Mouse (Mus musculus) neural tube, embryonic 11.5 days (tissue): ENCODE data around the gene Irf5. TPM values are rescaled to one million over a fixed set of nuclear protein-coding genes. Genes with fewer than 3 reads are reported as not detected.

Source experiments
- ATAC-seq: fragments of 200-750 bp; cut with Nextera tagmentation; 2 replicates; pipeline ENCODE4 v1.8.0; 2017; ENCODE audit warnings: moderate number of reproducible peaks, mild to moderate bottlenecking, moderate TSS enrichment, moderate library complexity; ENCODE audit not compliant: insufficient read depth, low FRiP score, low TSS enrichment
- DNase-seq: peaks from one replicate; pipeline ENCODE4 v3.0.0-alpha.2; 2015; ENCODE audit warnings: low spot score
- H3K27ac ChIP-seq: fragments of 300-500 bp; sonication (generic); 2 replicates; pipeline ENCODE4 v1.5.1; 2014; ENCODE audit warnings: low read depth, mild to moderate bottlenecking, low read length
- H3K27me3 ChIP-seq: fragments of 300-500 bp; sonication (generic); 2 replicates; pipeline ENCODE4 v1.6.1; 2014; ENCODE audit warnings: mild to moderate bottlenecking, low read length, mixed read lengths; ENCODE audit not compliant: control insufficient read depth, insufficient read depth
- H3K36me3 ChIP-seq: fragments of 300-500 bp; sonication (generic); 2 replicates; pipeline ENCODE4 v1.6.1; 2014; ENCODE audit warnings: mild to moderate bottlenecking, low read length, moderate library complexity, mixed read lengths; ENCODE audit not compliant: control insufficient read depth, insufficient read depth
- H3K4me1 ChIP-seq: fragments of 300-500 bp; sonication (generic); 2 replicates; pipeline ENCODE4 v1.6.1; 2014; ENCODE audit warnings: low read length, mixed read lengths; ENCODE audit not compliant: control insufficient read depth, insufficient read depth
- H3K4me2 ChIP-seq: fragments of 300-500 bp; sonication (generic); 2 replicates; pipeline ENCODE4 v1.6.1; 2014; ENCODE audit warnings: low read depth, mild to moderate bottlenecking, moderate library complexity
- H3K4me3 ChIP-seq: fragments of 300-500 bp; sonication (generic); 2 replicates; pipeline ENCODE4 v1.5.1; 2014; ENCODE audit warnings: low read depth, low read length
- H3K9ac ChIP-seq: fragments of 300-500 bp; sonication (generic); 2 replicates; pipeline ENCODE4 v1.6.1; 2014; ENCODE audit warnings: mild to moderate bottlenecking, low read length
- H3K9me3 ChIP-seq: fragments of 300-500 bp; sonication (generic); 2 replicates; pipeline ENCODE4 v1.6.1; 2016; ENCODE audit warnings: low read length; ENCODE audit not compliant: control insufficient read depth
- WGBS: fragments of 180-500 bp; shearing (Covaris S2); extraction: QIAGEN DNeasy Blood & Tissue Kit; methylation state at CpG from one replicate; pipeline ENCODE4 v1.1.7; 2014; 5-methylcytosine and 5-hydroxymethylcytosine counted together
- polyA plus RNA-seq: library from polyadenylated mRNA; unstranded; fragments of >200 nt; fragmentation: Nextera tagmentation; extraction: Ambion mirVana; gene quantifications from 2 replicates; pipeline ENCODE4 v1.2.1, GENCODE M21; 2014

The Irf5 gene
- polyA plus RNA-seq, 1 experiment from 2014 or later, result 2.2 TPM

DNA sequence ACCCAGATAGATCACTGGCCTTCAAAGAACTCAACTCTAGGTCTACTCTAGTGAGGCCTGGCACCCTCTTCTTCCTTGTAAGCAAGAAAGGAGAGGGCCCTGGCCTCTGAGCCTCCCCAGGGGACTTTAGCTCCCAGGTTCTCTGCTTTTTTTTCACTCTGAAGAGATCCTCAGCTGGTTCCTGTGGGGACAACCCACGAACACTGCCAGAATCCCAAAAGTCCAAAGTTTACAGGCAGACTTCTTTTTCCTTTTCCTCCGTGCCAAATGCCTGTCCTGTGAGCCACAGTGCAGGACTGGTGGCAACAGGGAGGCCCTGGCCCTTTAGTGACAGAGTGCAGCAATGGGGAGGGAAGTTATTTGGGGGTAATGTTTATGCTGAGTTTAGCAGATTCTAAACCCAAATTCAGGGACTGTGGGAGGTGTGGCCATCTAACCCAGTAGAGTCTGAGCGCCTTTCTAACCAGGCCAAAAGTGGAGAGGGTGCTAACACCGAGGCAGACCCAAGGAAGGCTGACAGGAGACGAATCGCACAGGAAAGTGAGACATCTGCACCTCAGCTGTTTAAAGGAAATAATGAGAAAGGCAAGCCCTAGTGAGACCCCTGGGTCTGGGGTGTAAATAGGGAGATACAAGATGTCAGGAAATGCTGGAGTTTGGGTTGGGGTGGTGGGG is 3.7 kb upstream of the Irf5 start:
- 77% methylated on average over 6 of the region's 6 CpGs for WGBS
- Histone ChIP-seq H3K27ac (no peak overlapping the region), H3K4me1 (peaks cover 7% of the 10 kb centered on the region; the same call in 1 of the 2 replicates), H3K27me3 (peaks cover 19% of the 10 kb centered on the region), H3K4me3 (no peak overlapping the region), H3K36me3 (no peaks in the 10 kb centered on the region), H3K4me2 (no peak overlapping the region), H3K9me3 (no peaks in the 10 kb centered on the region), H3K9ac (no peak overlapping the region)
- ATAC-seq (no peak), DNase-seq (no peak)

DNA sequence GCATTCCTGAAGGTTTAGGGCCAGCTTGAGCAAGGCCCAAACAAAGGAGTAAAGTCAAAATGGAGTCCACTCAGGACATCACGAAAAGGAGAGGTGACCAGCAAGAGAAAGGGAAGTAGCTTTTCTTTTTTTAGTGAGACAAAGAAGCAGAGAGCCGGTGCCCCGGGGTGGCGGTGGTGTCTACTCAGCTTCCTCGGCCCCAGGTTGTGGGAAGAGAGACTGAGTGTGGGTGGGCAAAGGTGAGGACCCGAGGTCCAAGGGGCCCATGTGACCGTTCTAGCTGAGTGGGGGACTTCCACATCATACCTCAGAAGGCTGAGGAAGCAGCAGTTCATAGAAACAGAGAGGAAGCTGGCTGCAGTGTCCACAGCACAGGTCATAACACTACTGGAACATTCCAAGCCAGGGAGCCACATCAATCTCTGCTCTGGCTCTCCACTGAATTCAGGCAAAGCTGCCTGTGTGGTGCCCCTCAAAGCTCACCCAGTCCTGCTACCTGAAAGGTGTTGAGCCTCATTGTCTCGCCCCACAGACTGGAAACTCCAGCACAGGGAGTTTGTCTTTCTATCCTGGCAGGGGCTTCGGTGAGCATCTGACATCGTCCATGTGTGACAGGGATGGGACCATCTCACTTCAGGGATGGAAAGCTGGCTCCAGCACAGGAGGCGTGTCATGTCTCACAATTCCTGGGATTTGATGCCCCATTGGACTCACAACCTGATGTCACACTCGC is 3.0 kb upstream of the Irf5 start:
- no peak overlapping the region for H3K27ac ChIP-seq
- no peak overlapping the region for H3K4me3 ChIP-seq
- no peaks in the 10 kb centered on the region for H3K9me3 ChIP-seq
- no peaks in the 10 kb centered on the region for H3K36me3 ChIP-seq
- no peak overlapping the region for H3K9ac ChIP-seq
- 85% methylated on average over 12 of the region's 12 CpGs for WGBS
- DNase-seq (no peak), ATAC-seq (no peak)
- H3K27me3 ChIP-seq, result peaks cover 26% of the 10 kb centered on the region
- peaks cover 7% of the 10 kb centered on the region; the same call in 1 of the 2 replicates for H3K4me1 ChIP-seq
- no peak overlapping the region for H3K4me2 ChIP-seq

- Histone ChIP-seq H3K27ac (no peak overlapping the region), H3K4me3 (no peak overlapping the region), H3K4me2 (no peak overlapping the region), H3K4me1 (peaks cover 7% of the 10 kb centered on the region; the same call in 1 of the 2 replicates), H3K9ac (no peak overlapping the region), H3K9me3 (no peaks in the 10 kb centered on the region), H3K27me3 (peaks cover 32% of the 10 kb centered on the region), H3K36me3 (no peaks in the 10 kb centered on the region)
- no peak for DNase-seq
- 78% methylated on average over 6 of the region's 6 CpGs for WGBS
- ATAC-seq, result no peak
These were observed 2.4 kb upstream of the Irf5 start for GRCm38 (mm10) chr6:29524034-29524489.

DNA sequence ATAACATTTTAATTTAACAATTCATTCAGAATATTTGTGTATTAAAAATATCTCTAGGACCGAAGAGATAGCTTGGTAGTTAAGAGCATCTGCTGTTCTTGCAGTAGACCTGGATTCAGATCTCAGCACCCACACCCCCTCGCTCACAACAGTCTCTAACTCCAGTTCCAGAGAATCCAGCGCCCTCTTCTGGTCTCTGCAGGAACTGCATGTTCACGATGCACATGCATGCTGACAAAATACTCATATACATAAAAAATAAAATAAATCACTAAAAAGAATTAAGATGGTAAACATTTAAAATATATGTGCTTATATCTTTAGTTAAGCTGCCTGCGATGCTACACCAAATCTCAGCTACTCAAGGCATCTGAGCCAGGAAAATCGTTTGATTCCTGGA is 1.2 kb upstream of the Irf5 start:
- H3K4me1 ChIP-seq, result peaks cover 7% of the 10 kb centered on the region; the same call in 1 of the 2 replicates
- H3K4me2 ChIP-seq, result no peak overlapping the region
- no peaks in the 10 kb centered on the region for H3K36me3 ChIP-seq
- no peak overlapping the region for H3K27ac ChIP-seq
- no peaks in the 10 kb centered on the region for H3K9me3 ChIP-seq
- H3K9ac ChIP-seq, result no peak overlapping the region
- H3K4me3 ChIP-seq, result no peak overlapping the region
- H3K27me3 ChIP-seq, result peaks cover 42% of the 10 kb centered on the region
- DNase-seq (no peak), ATAC-seq (no peak)
- 69% methylated on average over 6 of the region's 6 CpGs for WGBS

GRCm38 (mm10) chr6:29527361-29528164 is 1.1 kb downstream of the Irf5 start:
- Histone ChIP-seq H3K9me3 (no peaks in the 10 kb centered on the region), H3K27me3 (peaks cover 49% of the 10 kb centered on the region), H3K4me1 (peaks cover 7% of the 10 kb centered on the region; the same call in 1 of the 2 replicates), H3K36me3 (no peaks in the 10 kb centered on the region), H3K4me2 (peak overlapping the region; percentile 95), H3K4me3 (peak overlapping the region; percentile 54; the same call in 1 of the 2 replicates), H3K27ac (no peak overlapping the region), H3K9ac (no peak overlapping the region)
- DNase-seq, result no peak
- ATAC-seq, result no peak
- WGBS, result 3% methylated on average over 34 of the region's 34 CpGs

DNA sequence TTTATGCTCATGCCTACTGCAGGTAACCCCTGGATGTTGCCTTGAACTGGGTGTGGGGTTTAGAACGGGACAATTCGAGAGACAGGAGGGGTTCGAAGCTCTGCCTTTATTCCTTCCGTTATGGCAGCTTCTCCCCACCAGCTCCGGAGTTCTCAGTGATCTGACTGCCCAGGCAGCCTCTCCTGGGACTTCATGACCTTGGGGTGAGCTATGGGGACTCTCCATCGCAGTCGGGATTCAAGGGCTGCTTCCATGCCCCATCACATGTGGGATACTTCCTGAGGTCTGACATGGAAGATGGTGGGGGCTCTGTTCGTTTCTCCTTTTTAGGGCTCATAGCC is 1.7 kb downstream of the Irf5 start:
- no peak for DNase-seq

DNA sequence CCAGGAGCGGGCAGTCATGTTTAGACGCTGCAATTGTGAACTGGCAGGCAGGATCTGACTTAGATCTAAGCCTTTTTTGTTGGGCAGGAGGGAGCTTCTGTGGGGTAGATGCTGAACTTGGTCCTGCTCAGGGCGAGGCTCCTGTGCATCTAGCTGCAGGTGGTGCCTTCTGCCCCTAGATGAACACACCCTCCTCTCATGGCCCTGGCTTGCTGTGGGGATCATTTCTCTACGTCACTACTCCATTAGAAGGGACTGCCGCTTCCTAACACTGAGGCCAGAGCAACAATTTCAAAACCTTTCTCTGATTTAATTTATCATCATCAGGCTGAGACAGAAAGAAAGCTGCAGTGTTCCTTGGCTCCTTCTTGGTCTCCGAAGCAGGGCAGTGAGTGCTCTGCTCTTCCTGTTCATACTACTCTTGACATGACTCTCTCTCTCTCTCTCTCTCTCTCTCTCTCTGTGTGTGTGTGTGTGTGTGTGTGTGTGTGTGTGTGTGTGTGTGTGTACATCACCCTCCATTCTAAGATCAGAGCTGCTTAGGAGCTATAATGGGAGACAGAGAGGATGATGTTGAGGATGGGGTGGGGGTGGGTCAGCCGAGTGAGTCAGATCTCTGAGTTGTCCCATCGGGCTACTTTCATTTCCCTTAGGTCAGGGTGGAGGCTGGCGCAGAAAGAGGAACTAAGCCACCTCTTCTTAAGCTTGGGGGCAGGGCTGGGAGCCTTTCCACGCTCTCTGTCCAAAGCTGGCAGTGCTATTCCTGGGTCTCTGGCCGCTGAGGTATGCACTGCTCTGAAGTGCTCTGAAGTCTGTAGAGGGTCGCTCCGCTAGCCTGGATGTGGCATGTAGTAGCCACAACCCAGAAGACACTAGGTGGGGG is 2.4 kb downstream of the Irf5 start:
- DNase-seq (no peak), ATAC-seq (no peak)
- 28% methylated on average over 13 of the region's 13 CpGs for WGBS
- H3K27ac ChIP-seq, result no peak overlapping the region
- peaks cover 7% of the 10 kb centered on the region; the same call in 1 of the 2 replicates for H3K4me1 ChIP-seq
- H3K4me2 ChIP-seq, result no peak overlapping the region
- H3K27me3 ChIP-seq, result peaks cover 49% of the 10 kb centered on the region
- no peaks in the 10 kb centered on the region for H3K36me3 ChIP-seq
- H3K9ac ChIP-seq, result no peak overlapping the region
- H3K9me3 ChIP-seq, result no peaks in the 10 kb centered on the region
- no peak overlapping the region for H3K4me3 ChIP-seq

More for the DNA sequence above, 1.7 kb downstream of the Irf5 start:
- Histone ChIP-seq H3K4me1 (peaks cover 7% of the 10 kb centered on the region; the same call in 1 of the 2 replicates), H3K4me3 (no peak overlapping the region), H3K9ac (no peak overlapping the region), H3K9me3 (no peaks in the 10 kb centered on the region), H3K4me2 (no peak overlapping the region), H3K36me3 (no peaks in the 10 kb centered on the region), H3K27me3 (peaks cover 49% of the 10 kb centered on the region), H3K27ac (no peak overlapping the region)
- ATAC-seq, result no peak
- 10% methylated on average over 8 of the region's 8 CpGs for WGBS

DNA sequence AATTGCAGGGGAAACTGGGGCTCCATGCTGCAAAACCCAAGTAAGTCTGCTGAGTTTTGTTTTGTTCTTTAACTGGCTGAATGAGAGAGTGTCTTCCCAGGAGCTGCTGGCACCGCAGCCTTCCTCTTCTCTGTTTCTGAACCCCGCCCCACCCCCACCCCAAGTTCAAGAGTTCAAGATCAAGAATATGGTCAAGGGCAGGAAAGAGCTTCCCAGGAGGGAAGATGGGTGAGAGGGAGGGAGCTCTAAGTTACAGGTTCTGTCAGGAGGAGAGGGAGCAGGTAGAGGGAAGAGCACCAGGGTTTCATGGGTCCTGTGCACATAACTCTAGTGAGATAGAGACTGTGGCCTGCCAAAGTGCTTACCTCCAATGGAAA is 3.0 kb downstream of the Irf5 start:
- DNase-seq, result no peak
- H3K9ac ChIP-seq, result no peak overlapping the region
- WGBS, result 34% methylated on average over 2 of the region's 2 CpGs

More for the DNA sequence above, 3.0 kb downstream of the Irf5 start:
- no peaks in the 10 kb centered on the region for H3K9me3 ChIP-seq
- ATAC-seq, result no peak
- peaks cover 7% of the 10 kb centered on the region; the same call in 1 of the 2 replicates for H3K4me1 ChIP-seq
- H3K4me3 ChIP-seq, result no peak overlapping the region
- H3K4me2 ChIP-seq, result no peak overlapping the region
- no peak overlapping the region for H3K27ac ChIP-seq
- no peaks in the 10 kb centered on the region for H3K36me3 ChIP-seq
- H3K27me3 ChIP-seq, result peaks cover 49% of the 10 kb centered on the region
